Mouse (Mus musculus): ENCODE measurements around the gene Isg20.

Gene Isg20

GRCm38 (mm10) chr7:78909026-78909425 is 4.2 kb upstream of the Isg20 start:
- DNase-seq, result no peak

- no peak for DNase-seq
Measured at GRCm38 (mm10) chr7:78910336-78911098, 2.7 kb upstream of the Isg20 start.

- no peak for DNase-seq
Measured at GRCm38 (mm10) chr7:78911209-78911608, 2.0 kb upstream of the Isg20 start.

- DNase-seq, result peak; percentile 13
Measured at GRCm38 (mm10) chr7:78912253-78912973, 811 bp upstream of the Isg20 start.

GRCm38 (mm10) chr7:78913649-78914544 is 673 bp downstream of the Isg20 start:
- DNase-seq, result peak; percentile 26

GRCm38 (mm10) chr7:78914545-78914845 is 1.3 kb downstream of the Isg20 start:
- DNase-seq, result no peak

- DNase-seq, result no peak
Measured at GRCm38 (mm10) chr7:78914896-78915510, 1.8 kb downstream of the Isg20 start.

GRCm38 (mm10) chr7:78918686-78919085 is 5.5 kb downstream of the Isg20 start:
- DNase-seq, result peak; percentile 15

GRCm38 (mm10) chr7:78922506-78922905 is 9.3 kb downstream of the Isg20 start:
- peak; percentile 51 for DNase-seq

- DNase-seq, result peak; percentile 72
Measured at GRCm38 (mm10) chr7:78924300-78924699, 11.1 kb downstream of the Isg20 start.

GRCm38 (mm10) chr7:78924796-78925195 is 11.6 kb downstream of the Isg20 start:
- DNase-seq, result no peak

GRCm38 (mm10) chr7:78925680-78926079 is 12.5 kb downstream of the Isg20 start:
- DNase-seq, result no peak

- no peak for DNase-seq
Measured at GRCm38 (mm10) chr7:78926156-78926555, 12.9 kb downstream of the Isg20 start.

- DNase-seq, result no peak
Measured at GRCm38 (mm10) chr7:78927266-78927665, 14.0 kb downstream of the Isg20 start.

- no peak for DNase-seq
Measured at GRCm38 (mm10) chr7:78938957-78939602, 25.9 kb downstream of the Isg20 start.

GRCm38 (mm10) chr7:78940971-78941370 is 27.7 kb downstream of the Isg20 start:
- DNase-seq, result no peak

GRCm38 (mm10) chr7:78942544-78942943 is 29.3 kb downstream of the Isg20 start:
- DNase-seq, result no peak

- DNase-seq, result no peak
Measured at GRCm38 (mm10) chr7:78953886-78954572, 40.8 kb downstream of the Isg20 start.

GRCm38 (mm10) chr7:78954619-78955018 is 41.4 kb downstream of the Isg20 start:
- DNase-seq, result no peak

- no peak for DNase-seq
Measured at GRCm38 (mm10) chr7:78955086-78955485, 41.9 kb downstream of the Isg20 start.

GRCm38 (mm10) chr7:78958499-78959073 is 45.4 kb downstream of the Isg20 start:
- peak; percentile 30 for DNase-seq
